Mouse (Mus musculus) forebrain, embryonic 12.5 days (tissue): ENCODE results near the gene Ankrd44. TPM values are rescaled to one million over a fixed set of nuclear protein-coding genes. Genes with fewer than 3 reads are reported as not detected.

Experiments
- ATAC-seq: fragments of 200-750 bp; cut with Nextera tagmentation; 2 replicates; pipeline ENCODE4 v1.8.0; 2017; ENCODE audit warnings: moderate TSS enrichment; ENCODE audit not compliant: low FRiP score
- H3K27ac ChIP-seq: fragments of 300-500 bp; sonication (generic); 2 replicates; pipeline ENCODE4 v1.5.1; 2016; ENCODE audit warnings: mild to moderate bottlenecking
- H3K27me3 ChIP-seq: fragments of 300-500 bp; sonication (generic); 2 replicates; pipeline ENCODE4 v1.6.1; 2016; ENCODE audit warnings: mild to moderate bottlenecking
- H3K36me3 ChIP-seq: fragments of 300-500 bp; sonication (generic); replicated peaks from 2 replicates; pipeline ENCODE4 v1.6.1; 2016; ENCODE audit warnings: mild to moderate bottlenecking
- H3K4me1 ChIP-seq: fragments of 300-500 bp; sonication (generic); 2 replicates; pipeline ENCODE4 v1.6.1; 2016
- H3K4me2 ChIP-seq: fragments of 300-500 bp; sonication (generic); 2 replicates; pipeline ENCODE4 v1.6.1; 2016; ENCODE audit warnings: mild to moderate bottlenecking, moderate library complexity
- H3K4me3 ChIP-seq: fragments of 300-500 bp; sonication (generic); replicated peaks from 2 replicates; pipeline ENCODE4 v1.5.1; 2016; ENCODE audit warnings: mild to moderate bottlenecking
- H3K9ac ChIP-seq: fragments of 300-500 bp; sonication (generic); 2 replicates; pipeline ENCODE4 v1.6.1; 2016; ENCODE audit warnings: mild to moderate bottlenecking
- H3K9me3 ChIP-seq: fragments of 300-500 bp; sonication (generic); 2 replicates; pipeline ENCODE4 v1.6.1; 2016
- WGBS: fragments of 180-500 bp; shearing (Covaris S2); methylation state at CpG from one replicate; pipeline ENCODE4 v1.1.7; 2016; 5-methylcytosine and 5-hydroxymethylcytosine counted together
- polyA plus RNA-seq: library from polyadenylated mRNA; unstranded; fragments of >200 nt; fragmentation: Nextera tagmentation; extraction: Ambion mirVana; gene quantifications from 2 replicates; pipeline ENCODE4 v1.2.1, GENCODE M21; 2016

Ankrd44 gene
- polyA plus RNA-seq, 1 experiment from 2014 or later: 21.6 TPM

- ATAC-seq: no peak
These were observed 25.1 kb downstream of the Ankrd44 start for GRCm38 (mm10) chr1:54901084-54901483.

DNA sequence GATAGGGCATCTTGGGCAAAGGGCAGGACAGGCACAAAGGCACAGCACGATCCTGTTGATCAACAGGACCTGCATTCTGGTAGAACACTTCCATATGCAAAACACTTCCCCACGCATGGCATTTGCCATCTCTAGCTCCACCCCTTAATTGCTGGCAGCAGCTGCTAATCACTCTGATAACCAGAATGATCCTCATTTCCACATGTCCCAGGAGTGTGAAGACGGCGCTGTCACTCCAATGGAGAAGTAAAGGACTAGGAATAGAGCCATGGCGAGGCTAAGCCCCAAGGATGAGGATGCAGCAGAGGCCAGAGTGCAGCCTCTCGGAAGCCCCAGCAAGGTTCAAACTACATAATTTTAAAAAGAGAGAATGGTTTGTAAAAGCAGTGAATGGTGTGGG, 26.9 kb downstream of the Ankrd44 start:
- Histone ChIP-seq H3K4me2 (peak overlapping the region; percentile 6; the same call in 1 of the 2 replicates), H3K9ac (no peak overlapping the region), H3K4me1 (peaks cover 20% of the 10 kb centered on the region), H3K27ac (peak overlapping the region; percentile 31; the same call in 1 of the 2 replicates), H3K4me3 (no peak overlapping the region), H3K27me3 (no peaks in the 10 kb centered on the region), H3K9me3 (no peaks in the 10 kb centered on the region), H3K36me3 (no peaks in the 10 kb centered on the region)
- 69% methylated on average over 6 of the region's 6 CpGs for WGBS
- ATAC-seq: peak; percentile 57; the same call in 1 of the 2 replicates

More at GRCm38 (mm10) chr1:54901084-54901483, 25.1 kb downstream of the Ankrd44 start:
- 81% methylated on average over 1 of the region's 1 CpGs for WGBS
- Histone ChIP-seq H3K9me3 (no peaks in the 10 kb centered on the region), H3K9ac (no peak overlapping the region), H3K27ac (no peak overlapping the region), H3K36me3 (no peaks in the 10 kb centered on the region), H3K4me3 (no peak overlapping the region), H3K4me2 (no peak overlapping the region), H3K27me3 (no peaks in the 10 kb centered on the region), H3K4me1 (peaks cover 24% of the 10 kb centered on the region)

- H3K9me3 ChIP-seq: no peaks in the 10 kb centered on the region
- peak overlapping the region; percentile 6; the same call in 1 of the 2 replicates for H3K4me2 ChIP-seq
- no peak for ATAC-seq
- H3K36me3 ChIP-seq: no peaks in the 10 kb centered on the region
- H3K27me3 ChIP-seq: no peaks in the 10 kb centered on the region
- H3K27ac ChIP-seq: peak overlapping the region; percentile 31; the same call in 1 of the 2 replicates
- no peak overlapping the region for H3K9ac ChIP-seq
- H3K4me3 ChIP-seq: no peak overlapping the region
- H3K4me1 ChIP-seq: peaks cover 20% of the 10 kb centered on the region
- 61% methylated on average over 5 of the region's 5 CpGs for WGBS
These were observed 27.5 kb downstream of the Ankrd44 start for GRCm38 (mm10) chr1:54898656-54899084.

DNA sequence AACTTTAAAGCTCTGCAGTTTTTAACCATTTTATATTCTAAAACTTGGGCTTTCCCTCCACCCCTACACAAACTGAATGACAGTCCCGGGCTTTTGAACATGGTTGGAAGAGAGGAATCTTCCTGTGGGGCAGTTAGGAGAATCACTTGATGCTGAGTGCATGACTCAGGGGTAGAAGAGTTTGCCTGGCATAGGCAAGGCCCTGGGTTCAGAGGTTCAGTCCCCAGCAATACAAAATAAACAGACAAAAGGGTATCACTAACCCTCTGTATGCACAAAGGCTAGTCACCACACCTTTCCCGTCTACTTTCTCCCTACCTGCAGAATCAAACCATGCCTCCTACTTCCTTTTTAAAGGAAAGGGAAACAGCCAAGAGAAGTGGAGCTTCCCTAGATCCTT, 28.5 kb downstream of the Ankrd44 start:
- no peak overlapping the region for H3K27ac ChIP-seq
- H3K4me3 ChIP-seq: no peak overlapping the region
- H3K36me3 ChIP-seq: no peaks in the 10 kb centered on the region
- peaks cover 20% of the 10 kb centered on the region for H3K4me1 ChIP-seq
- H3K9me3 ChIP-seq: no peaks in the 10 kb centered on the region
- H3K27me3 ChIP-seq: no peaks in the 10 kb centered on the region
- 86% methylated on average over 2 of the region's 2 CpGs for WGBS
- no peak for ATAC-seq
- H3K4me2 ChIP-seq: no peak overlapping the region
- H3K9ac ChIP-seq: no peak overlapping the region

DNA sequence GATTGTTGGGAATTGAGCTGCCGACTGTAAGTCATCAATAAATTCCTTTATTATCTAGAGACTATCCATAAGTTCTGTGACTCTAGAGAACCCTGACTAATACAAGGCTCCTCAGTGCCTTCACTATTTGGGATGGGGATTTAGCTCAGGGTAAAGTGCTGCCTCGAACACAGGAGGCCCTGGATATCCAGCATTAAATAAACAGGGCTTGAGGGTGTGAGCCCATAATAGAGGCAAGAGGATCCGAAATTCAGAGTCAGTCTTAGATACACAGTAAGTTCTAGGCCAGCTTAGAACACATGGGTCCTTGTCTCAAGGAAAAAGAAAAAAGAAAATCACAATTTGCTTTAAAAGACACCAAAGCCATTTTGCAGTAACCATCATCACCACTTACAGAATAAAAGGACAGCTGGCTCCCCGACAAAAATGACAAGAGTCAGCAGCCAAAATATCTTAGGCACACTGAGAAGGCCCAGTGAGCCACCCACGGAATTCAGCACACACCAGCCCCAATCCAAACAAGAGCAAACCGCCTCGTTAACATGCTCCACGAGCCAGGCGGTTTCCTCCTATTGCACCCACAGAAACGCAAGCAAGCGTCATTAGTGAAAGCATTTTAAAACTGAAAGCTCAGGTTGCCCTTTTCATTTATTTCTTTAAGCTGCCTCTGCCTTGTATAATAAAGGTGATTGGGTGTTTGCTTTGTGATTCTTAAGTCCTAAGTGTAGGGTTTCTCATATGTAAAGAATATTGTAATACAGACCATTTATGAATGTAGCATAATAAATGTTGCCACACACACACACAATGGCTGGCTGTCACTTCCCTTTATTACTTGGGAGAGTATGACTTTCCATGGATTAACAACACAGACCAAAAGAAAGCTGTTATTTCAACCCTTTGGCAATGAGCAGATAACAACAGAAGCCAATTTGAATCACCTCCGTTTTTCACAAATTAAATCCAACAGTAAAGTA, 29.8 kb downstream of the Ankrd44 start:
- Histone ChIP-seq H3K9me3 (no peaks in the 10 kb centered on the region), H3K27ac (no peak overlapping the region), H3K9ac (no peak overlapping the region), H3K4me2 (no peak overlapping the region), H3K4me1 (peaks cover 20% of the 10 kb centered on the region), H3K4me3 (no peak overlapping the region), H3K27me3 (no peaks in the 10 kb centered on the region), H3K36me3 (no peaks in the 10 kb centered on the region)
- 48% methylated on average over 12 of the region's 12 CpGs for WGBS
- ATAC-seq: no peak

GRCm38 (mm10) chr1:54888449-54888848, 37.7 kb downstream of the Ankrd44 start:
- no peaks in the 10 kb centered on the region for H3K9me3 ChIP-seq
- 72% methylated on average over 5 of the region's 5 CpGs for WGBS
- no peak overlapping the region for H3K9ac ChIP-seq
- no peak overlapping the region for H3K27ac ChIP-seq
- no peak overlapping the region for H3K4me3 ChIP-seq
- no peaks in the 10 kb centered on the region for H3K27me3 ChIP-seq
- H3K4me2 ChIP-seq: no peak overlapping the region
- H3K4me1 ChIP-seq: peaks cover 2% of the 10 kb centered on the region; the same call in 1 of the 2 replicates
- no peaks in the 10 kb centered on the region for H3K36me3 ChIP-seq
- ATAC-seq: no peak

DNA sequence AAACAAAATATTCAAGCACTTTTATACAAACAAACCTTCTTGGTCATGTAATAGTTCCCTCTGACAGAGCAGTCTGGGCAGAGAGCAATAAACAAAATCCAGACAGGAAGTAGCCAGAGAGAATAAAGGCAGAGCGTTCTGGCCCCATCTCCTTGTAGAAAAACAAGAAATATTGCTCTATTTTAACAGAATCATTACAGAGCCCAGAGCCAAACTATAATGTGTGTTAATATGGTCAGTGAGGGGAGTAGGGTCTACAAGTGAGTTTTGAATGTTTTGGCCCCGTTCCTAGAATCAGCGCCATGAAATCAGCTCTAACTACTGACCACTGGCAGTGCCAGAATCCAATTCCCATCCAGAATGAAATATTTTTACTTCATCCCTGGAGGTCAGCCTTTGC, 38.3 kb downstream of the Ankrd44 start:
- no peaks in the 10 kb centered on the region for H3K36me3 ChIP-seq
- no peaks in the 10 kb centered on the region for H3K9me3 ChIP-seq
- H3K4me2 ChIP-seq: no peak overlapping the region
- H3K9ac ChIP-seq: no peak overlapping the region
- no peak overlapping the region for H3K4me3 ChIP-seq
- H3K4me1 ChIP-seq: peaks cover 2% of the 10 kb centered on the region; the same call in 1 of the 2 replicates
- ATAC-seq: no peak
- no peaks in the 10 kb centered on the region for H3K27me3 ChIP-seq
- 90% methylated on average over 3 of the region's 3 CpGs for WGBS
- H3K27ac ChIP-seq: no peak overlapping the region

- H3K36me3 ChIP-seq: no peaks in the 10 kb centered on the region
- H3K4me3 ChIP-seq: no peak overlapping the region
- ATAC-seq: no peak
- H3K9me3 ChIP-seq: no peaks in the 10 kb centered on the region
- H3K27ac ChIP-seq: no peak overlapping the region
- H3K4me2 ChIP-seq: no peak overlapping the region
- no peak overlapping the region for H3K9ac ChIP-seq
- WGBS: 80% methylated on average over 2 of the region's 2 CpGs
- H3K27me3 ChIP-seq: no peaks in the 10 kb centered on the region
- H3K4me1 ChIP-seq: peaks cover under 1% of the 10 kb centered on the region
These were observed 43.2 kb downstream of the Ankrd44 start for GRCm38 (mm10) chr1:54882856-54883467.

DNA sequence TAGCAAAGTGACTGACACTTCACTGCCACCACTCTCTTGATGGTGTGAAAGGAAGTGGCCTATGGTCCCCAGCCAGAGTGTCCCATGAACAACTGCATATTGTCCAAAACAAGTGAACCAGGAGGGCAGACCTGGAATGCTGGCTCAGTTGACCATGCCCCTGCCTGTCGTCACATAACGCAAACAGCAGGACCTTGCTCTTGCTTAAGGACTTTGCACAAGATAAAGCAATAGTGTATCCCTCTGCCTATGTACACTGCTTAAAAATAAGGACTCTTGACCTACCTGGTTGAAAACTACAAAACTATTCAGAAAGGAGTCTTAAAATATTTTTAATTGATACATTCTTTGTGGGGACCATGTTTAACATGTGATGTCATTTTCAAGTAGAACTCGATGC, 44.7 kb downstream of the Ankrd44 start:
- Histone ChIP-seq H3K27ac (no peak overlapping the region), H3K4me3 (no peak overlapping the region), H3K9me3 (no peaks in the 10 kb centered on the region), H3K27me3 (no peaks in the 10 kb centered on the region), H3K9ac (no peak overlapping the region), H3K4me1 (peaks cover 13% of the 10 kb centered on the region; the same call in 1 of the 2 replicates), H3K36me3 (no peaks in the 10 kb centered on the region), H3K4me2 (no peak overlapping the region)
- WGBS: 79% methylated on average over 3 of the region's 3 CpGs
- no peak for ATAC-seq

GRCm38 (mm10) chr1:54877423-54878073, 48.6 kb downstream of the Ankrd44 start:
- Histone ChIP-seq H3K4me3 (no peak overlapping the region), H3K9ac (no peak overlapping the region), H3K4me2 (peak overlapping the region; percentile 21), H3K27me3 (no peaks in the 10 kb centered on the region), H3K27ac (peak overlapping the region; percentile 21; the same call in 1 of the 2 replicates), H3K9me3 (no peaks in the 10 kb centered on the region), H3K36me3 (no peaks in the 10 kb centered on the region), H3K4me1 (peaks cover 17% of the 10 kb centered on the region)
- 20% methylated on average over 10 of the region's 10 CpGs for WGBS
- ATAC-seq: peak; percentile 65

DNA sequence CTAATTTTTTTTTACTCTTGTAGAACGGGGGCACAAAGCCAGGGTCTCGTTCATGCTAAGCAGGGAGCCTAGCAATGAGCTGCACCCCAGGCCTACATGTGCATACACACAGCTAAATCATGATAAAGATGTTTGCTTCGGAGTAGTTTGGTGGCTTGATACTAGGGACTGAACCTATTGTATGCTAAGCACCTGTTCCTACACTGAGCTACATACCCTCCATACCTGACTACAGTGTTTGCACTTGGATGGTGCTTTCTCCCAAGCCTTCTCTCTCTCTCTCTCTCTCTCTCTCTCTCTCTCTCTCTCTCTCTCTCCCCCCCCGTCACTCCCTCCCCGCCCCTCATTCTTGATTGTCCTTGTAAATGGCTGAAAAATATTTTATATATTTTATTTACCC, 49.2 kb downstream of the Ankrd44 start:
- peak; percentile 39; the same call in 1 of the 2 replicates for ATAC-seq
- Histone ChIP-seq H3K9ac (no peak overlapping the region), H3K27ac (0 out of 2 replicates have a peak overlapping the region, but pooled peaks have one; percentile 6), H3K9me3 (no peaks in the 10 kb centered on the region), H3K4me3 (no peak overlapping the region), H3K27me3 (no peaks in the 10 kb centered on the region), H3K4me2 (peak overlapping the region; percentile 21), H3K4me1 (peaks cover 17% of the 10 kb centered on the region), H3K36me3 (no peaks in the 10 kb centered on the region)
- 60% methylated on average over 5 of the region's 5 CpGs for WGBS

- Histone ChIP-seq H3K9me3 (no peaks in the 10 kb centered on the region), H3K4me1 (peaks cover 17% of the 10 kb centered on the region), H3K4me2 (no peak overlapping the region), H3K4me3 (no peak overlapping the region), H3K27me3 (no peaks in the 10 kb centered on the region), H3K9ac (no peak overlapping the region), H3K36me3 (no peaks in the 10 kb centered on the region), H3K27ac (no peak overlapping the region)
- WGBS: 91% methylated on average over 6 of the region's 6 CpGs
- no peak for ATAC-seq
These were observed 52.1 kb downstream of the Ankrd44 start for GRCm38 (mm10) chr1:54874094-54874493.
